Mouse (Mus musculus) thymus, adult 2 months (tissue): ENCODE results near the gene Spop. TPM values are rescaled to one million over a fixed set of nuclear protein-coding genes. Genes with fewer than 3 reads are reported as not detected.

Experiments used
- DNase-seq: peaks from one replicate; pipeline ENCODE4 v3.0.0; 2021
- H3K27ac ChIP-seq: fragments of 200-500 bp; 2 replicates; pipeline ENCODE4 v1.5.1; 2012; ENCODE audit warnings: low read length, control low read depth; ENCODE audit not compliant: control insufficient read depth, insufficient read depth
- H3K27me3 ChIP-seq: fragments of 200-500 bp; 2 replicates; pipeline ENCODE4 v1.6.1; 2012; ENCODE audit warnings: mild to moderate bottlenecking, low read length, moderate library complexity, mixed read lengths; ENCODE audit not compliant: control insufficient read depth, insufficient read depth
- H3K36me3 ChIP-seq: fragments of 200-500 bp; 2 replicates; pipeline ENCODE4 v1.6.1; 2012; ENCODE audit warnings: mild to moderate bottlenecking, low read length, moderate library complexity; ENCODE audit not compliant: control insufficient read depth, insufficient read depth
- H3K4me1 ChIP-seq: fragments of 200-500 bp; replicated peaks from 2 replicates; pipeline ENCODE4 v1.6.1; 2012; ENCODE audit warnings: low read length; ENCODE audit not compliant: control insufficient read depth, insufficient read depth
- H3K4me3 ChIP-seq: fragments of 200-500 bp; 2 replicates; pipeline ENCODE4 v1.5.1; 2012; ENCODE audit warnings: mild to moderate bottlenecking, low read length, control low read depth, moderate library complexity; ENCODE audit not compliant: control insufficient read depth, insufficient read depth
- CTCF ChIP-seq: fragments of 200-500 bp; IDR thresholded peaks from 2 replicates; pipeline ENCODE4 v1.5.1; 2012; ENCODE audit warnings: mild to moderate bottlenecking, control low read depth, low read length, moderate library complexity, borderline replicate concordance; ENCODE audit not compliant: control insufficient read depth, poor library complexity, insufficient read depth; ENCODE audit errors: extremely low read depth
- POLR2A ChIP-seq: fragments of 200-500 bp; IDR thresholded peaks from 2 replicates; pipeline ENCODE4 v1.6.1; 2012; ENCODE audit warnings: mild to moderate bottlenecking, low read length, control low read depth, moderate library complexity; ENCODE audit not compliant: control insufficient read depth, poor library complexity, insufficient read depth; ENCODE audit errors: extremely low read depth
- WGBS: fragments of 180-500 bp; shearing (Covaris S2); methylation state at CpG from one replicate; pipeline ENCODE4 v1.1.7; 2018; 5-methylcytosine and 5-hydroxymethylcytosine counted together
- polyA plus RNA-seq: library from polyadenylated mRNA; depleted of rRNA; stranded (reverse); fragments of >200 nt; gene quantifications from 2 replicates; pipeline ENCODE4 v1.2.3, GENCODE M21; 2012

Gene Spop
- polyA plus RNA-seq, 1 experiment = 47.9 TPM

- no peak overlapping the region for H3K4me3 ChIP-seq
- TF ChIP-seq POLR2A = no peak
- peak; percentile 14; the same call in 1 of the 2 replicates for TF ChIP-seq CTCF
- 70% methylated on average over 6 of the region's 6 CpGs for WGBS
- DNase-seq = no peak
- 0 out of 2 replicates have a peak, but pooled peaks cover 2% of the 10 kb centered on the region for H3K4me1 ChIP-seq
- no peaks in the 10 kb centered on the region for H3K36me3 ChIP-seq
- peaks cover 13% of the 10 kb centered on the region; the same call in 1 of the 2 replicates for H3K27me3 ChIP-seq
- no peak overlapping the region for H3K27ac ChIP-seq
Measured at GRCm38 (mm10) chr11:95509126-95509717, 95.3 kb downstream of the Spop start.

DNA sequence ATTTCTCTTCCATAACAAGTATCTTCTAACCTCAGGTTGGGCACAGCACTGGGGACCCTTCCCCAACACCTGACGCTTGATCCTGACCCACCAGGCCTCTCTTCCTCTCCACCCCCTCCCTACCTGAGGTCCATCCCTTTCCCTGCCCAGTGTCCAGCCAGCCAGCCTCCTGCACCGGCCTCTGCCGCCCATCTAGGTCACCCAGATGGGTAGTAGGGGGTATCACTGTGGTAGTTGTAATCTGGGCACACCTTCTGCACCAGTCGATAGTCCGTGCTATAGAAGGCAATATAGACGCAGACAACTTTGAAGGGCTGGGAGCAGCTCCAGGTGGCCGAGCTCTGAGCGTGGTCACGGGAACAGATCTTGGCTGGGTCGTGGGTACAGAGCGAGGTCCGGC is 96.8 kb downstream of the Spop start:
- Histone ChIP-seq H3K27me3 (peaks cover 22% of the 10 kb centered on the region; the same call in 1 of the 2 replicates), H3K4me1 (peaks cover 6% of the 10 kb centered on the region; the same call in 1 of the 2 replicates), H3K27ac (no peak overlapping the region), H3K36me3 (no peaks in the 10 kb centered on the region), H3K4me3 (no peak overlapping the region)
- DNase-seq = no peak
- WGBS = 86% methylated on average over 12 of the region's 12 CpGs
- no peak for TF ChIP-seq POLR2A
- TF ChIP-seq CTCF = no peak

GRCm38 (mm10) chr11:95511919-95512318 is 98.0 kb downstream of the Spop start:
- DNase-seq = no peak
- Histone ChIP-seq H3K4me1 (peaks cover 6% of the 10 kb centered on the region; the same call in 1 of the 2 replicates), H3K27ac (no peak overlapping the region), H3K36me3 (no peaks in the 10 kb centered on the region), H3K4me3 (no peak overlapping the region), H3K27me3 (peaks cover 22% of the 10 kb centered on the region; the same call in 1 of the 2 replicates)
- WGBS = 85% methylated on average over 1 of the region's 1 CpGs
- TF ChIP-seq POLR2A (no peak), CTCF (no peak)

- peaks cover 22% of the 10 kb centered on the region; the same call in 1 of the 2 replicates for H3K27me3 ChIP-seq
- TF ChIP-seq POLR2A = no peak
- no peak for TF ChIP-seq CTCF
- no peak overlapping the region for H3K27ac ChIP-seq
- no peak for DNase-seq
- no peak overlapping the region for H3K4me3 ChIP-seq
- H3K36me3 ChIP-seq = no peaks in the 10 kb centered on the region
- H3K4me1 ChIP-seq = peaks cover 6% of the 10 kb centered on the region; the same call in 1 of the 2 replicates
- WGBS = 74% methylated on average over 6 of the region's 6 CpGs
Measured at GRCm38 (mm10) chr11:95512383-95512782, 98.5 kb downstream of the Spop start.

- Histone ChIP-seq H3K27ac (no peak overlapping the region), H3K27me3 (peaks cover 22% of the 10 kb centered on the region; the same call in 1 of the 2 replicates), H3K36me3 (no peaks in the 10 kb centered on the region), H3K4me3 (no peak overlapping the region), H3K4me1 (peaks cover 6% of the 10 kb centered on the region; the same call in 1 of the 2 replicates)
- WGBS = 5% methylated on average over 66 of the region's 66 CpGs
- DNase-seq = no peak
- no peak for TF ChIP-seq CTCF
- TF ChIP-seq POLR2A = no peak
Measured at GRCm38 (mm10) chr11:95513461-95514297, 99.8 kb downstream of the Spop start.

GRCm38 (mm10) chr11:95514298-95514861 is 100.5 kb downstream of the Spop start, which contains the start of gene Nxph3:
Gene Nxph3, minus strand, starts transcription at chr11:95514570.
- TF ChIP-seq CTCF (peak; percentile 82), POLR2A (no peak)
- H3K36me3 ChIP-seq = no peaks in the 10 kb centered on the region
- H3K27me3 ChIP-seq = peaks cover 22% of the 10 kb centered on the region; the same call in 1 of the 2 replicates
- H3K4me1 ChIP-seq = peaks cover 6% of the 10 kb centered on the region; the same call in 1 of the 2 replicates
- peak within 1 kb of the TSS; percentile 23 for H3K4me3 ChIP-seq
- H3K27ac ChIP-seq = no peak within 1 kb of the TSS
- WGBS = 1% methylated on average over 65 of the region's 66 CpGs
- peak; percentile 58 for DNase-seq
